Mouse (Mus musculus) bone marrow, adult 2 months (tissue): ENCODE results near the gene Alg3. TPM values are rescaled to one million over a fixed set of nuclear protein-coding genes. Genes with fewer than 3 reads are reported as not detected.

Source experiments
- H3K27ac ChIP-seq: fragments of 200-500 bp; 2 replicates; pipeline ENCODE4 v1.5.1; 2012; ENCODE audit warnings: low read depth, mild to moderate bottlenecking, control low read depth, inconsistent platforms, low read length; ENCODE audit not compliant: control insufficient read depth, poor library complexity, insufficient read depth
- H3K4me1 ChIP-seq: fragments of 200-500 bp; 2 replicates; pipeline ENCODE4 v1.6.1; 2011; ENCODE audit warnings: low read length; ENCODE audit not compliant: control insufficient read depth, insufficient read depth
- H3K4me3 ChIP-seq: fragments of 200-500 bp; replicated peaks from 2 replicates; pipeline ENCODE3; 2011; ENCODE audit warnings: mild to moderate bottlenecking, low read depth, low read length, control low read depth; ENCODE audit not compliant: control insufficient read depth
- CTCF ChIP-seq: fragments of 200-500 bp; IDR thresholded peaks from 2 replicates; pipeline ENCODE4 v1.5.1; 2011; ENCODE audit warnings: low read length, control low read depth; ENCODE audit not compliant: control insufficient read depth, insufficient read depth
- POLR2A ChIP-seq: fragments of 200-500 bp; IDR thresholded peaks from 2 replicates; pipeline ENCODE4 v1.6.1; 2011; ENCODE audit warnings: low read depth, mild to moderate bottlenecking, control low read depth, low read length, borderline replicate concordance; ENCODE audit not compliant: control insufficient read depth
- WGBS: fragments of 180-500 bp; shearing (Covaris S2); methylation state at CpG from one replicate; pipeline ENCODE4 v1.1.7; 2018; 5-methylcytosine and 5-hydroxymethylcytosine counted together
- polyA plus RNA-seq: library from polyadenylated mRNA; stranded (reverse); fragments of >200 nt; gene quantifications from 2 replicates; pipeline ENCODE4 v1.2.4, GENCODE M21; 2011; ENCODE audit warnings: low replicate concordance; ENCODE audit not compliant: missing spikeins, insufficient read depth, insufficient read length

Alg3 gene
- polyA plus RNA-seq, 1 experiment, result 11.3 TPM

GRCm38 (mm10) chr16:20591076-20591705 lies 20.3 kb downstream of the Alg3 start:
- Histone ChIP-seq H3K4me1 (no peaks in the 10 kb centered on the region), H3K4me3 (no peak overlapping the region), H3K27ac (no peak overlapping the region)
- 6% methylated on average over 48 of the region's 48 CpGs for WGBS
- TF ChIP-seq CTCF (no peak), POLR2A (no peak)

GRCm38 (mm10) chr16:20590680-20591038 lies 20.9 kb downstream of the Alg3 start:
- H3K27ac ChIP-seq, result no peak overlapping the region
- no peaks in the 10 kb centered on the region for H3K4me1 ChIP-seq
- no peak overlapping the region for H3K4me3 ChIP-seq
- WGBS, result 7% methylated on average over 17 of the region's 17 CpGs
- no peak for TF ChIP-seq POLR2A
- TF ChIP-seq CTCF, result no peak

GRCm38 (mm10) chr16:20589939-20590679 lies 21.4 kb downstream of the Alg3 start:
- no peak for TF ChIP-seq POLR2A
- Histone ChIP-seq H3K4me1 (no peaks in the 10 kb centered on the region), H3K27ac (no peak overlapping the region), H3K4me3 (no peak overlapping the region)
- under 1% methylated on average over 39 of the region's 39 CpGs for WGBS

- TF ChIP-seq POLR2A (no peak), CTCF (no peak)
- Histone ChIP-seq H3K4me3 (no peak within 1 kb of the TSS), H3K4me1 (no peaks in the 10 kb centered on the region), H3K27ac (no peak within 1 kb of the TSS)
- WGBS, result 5% methylated on average over 24 of the region's 24 CpGs
These were observed 22.1 kb downstream of the Alg3 start, which contains the start of gene Vwa5b2 for GRCm38 (mm10) chr16:20589366-20589938. TSS of gene Vwa5b2 (plus strand) at chr16:20589471.

- no peaks in the 10 kb centered on the region for H3K4me1 ChIP-seq
- WGBS, result 32% methylated on average over 1 of the region's 1 CpGs
- TF ChIP-seq POLR2A (no peak), CTCF (no peak)
- no peak overlapping the region for H3K4me3 ChIP-seq
- H3K27ac ChIP-seq, result no peak overlapping the region
These were observed 46.5 kb downstream of the Alg3 start for GRCm38 (mm10) chr16:20565075-20565474.

- WGBS, result 87% methylated on average over 7 of the region's 7 CpGs
- TF ChIP-seq POLR2A (no peak), CTCF (no peak)
- Histone ChIP-seq H3K27ac (no peak overlapping the region), H3K4me1 (no peaks in the 10 kb centered on the region), H3K4me3 (no peak overlapping the region)
These were observed 54.2 kb downstream of the Alg3 start for GRCm38 (mm10) chr16:20557381-20557780.

Other genes starting within 250 kb of the Alg3 start
- gene Abcc5, start 185.3 kb downstream of the Alg3 start, polyA plus RNA-seq, result 32.1 and 71.4 TPM in 2 replicates
- gene Eif2b5, start 112.9 kb downstream of the Alg3 start, polyA plus RNA-seq, result 38.0 and 64.7 TPM in 2 replicates
- 12.1 and 19.5 TPM in 2 replicates for gene Dvl3, start 94.8 kb downstream of the Alg3 start, polyA plus RNA-seq
- 117 and 135 TPM in 2 replicates for gene Ap2m1, start 76.3 kb downstream of the Alg3 start, polyA plus RNA-seq
- gene Abcf3, start 63.2 kb downstream of the Alg3 start, polyA plus RNA-seq, result 30.4 and 53.5 TPM in 2 replicates
- gene Vwa5b2, start 22.3 kb downstream of the Alg3 start, polyA plus RNA-seq, result not detected in 2 replicates
- 1.1 and 4.3 TPM in 2 replicates for gene Eef1akmt4, start 142 bp downstream of the Alg3 start, polyA plus RNA-seq
- gene Gm49333, start 125 bp downstream of the Alg3 start, polyA plus RNA-seq, result not detected in 2 replicates
- gene Camk2n2, start 9.6 kb upstream of the Alg3 start, polyA plus RNA-seq, result 1.3 TPM in 1 of 2 replicates, not detected in the other
- gene Ece2, start 18.1 kb upstream of the Alg3 start, polyA plus RNA-seq, result not detected in 2 replicates
- gene Psmd2, start 39.9 kb upstream of the Alg3 start, polyA plus RNA-seq, result 194 and 227 TPM in 2 replicates
- 90.4 and 125 TPM in 2 replicates for gene Eif4g1, start 56.6 kb upstream of the Alg3 start, polyA plus RNA-seq
- 3.7 and 7.0 TPM in 2 replicates for gene Fam131a, start 81.5 kb upstream of the Alg3 start, polyA plus RNA-seq
- gene Polr2h, start 105.9 kb upstream of the Alg3 start, polyA plus RNA-seq, result 31.6 and 50.1 TPM in 2 replicates
- 12.8 and 23.1 TPM in 2 replicates for gene Clcn2, start 106.0 kb upstream of the Alg3 start, polyA plus RNA-seq
- 0.36 TPM in 1 of 2 replicates, not detected in the other for gene Chrd, start 121.4 kb upstream of the Alg3 start, polyA plus RNA-seq
- not detected in 2 replicates for gene Thpo, start 122.8 kb upstream of the Alg3 start, polyA plus RNA-seq